Mouse (Mus musculus) neural tube, embryonic 12.5 days (tissue): ENCODE measurements around the gene Gpnmb. TPM values are rescaled to one million over a fixed set of nuclear protein-coding genes. Genes with fewer than 3 reads are reported as not detected.

Experiments used
- ATAC-seq: fragments of 200-750 bp; cut with Nextera tagmentation; 2 replicates; pipeline ENCODE4 v1.8.0; 2017; ENCODE audit warnings: low read depth, mild to moderate bottlenecking, moderate TSS enrichment, moderate library complexity; ENCODE audit not compliant: low FRiP score
- H3K27ac ChIP-seq: fragments of 300-500 bp; sonication (generic); 2 replicates; pipeline ENCODE4 v1.5.1; 2016
- H3K27me3 ChIP-seq: fragments of 300-500 bp; sonication (generic); replicated peaks from 2 replicates; pipeline ENCODE4 v1.6.1; 2016; ENCODE audit warnings: mild to moderate bottlenecking
- H3K36me3 ChIP-seq: fragments of 300-500 bp; sonication (generic); 2 replicates; pipeline ENCODE4 v1.6.1; 2016; ENCODE audit warnings: mild to moderate bottlenecking
- H3K4me1 ChIP-seq: fragments of 300-500 bp; sonication (generic); 2 replicates; pipeline ENCODE4 v1.6.1; 2016
- H3K4me2 ChIP-seq: fragments of 300-500 bp; sonication (generic); replicated peaks from 2 replicates; pipeline ENCODE4 v1.6.1; 2016; ENCODE audit warnings: mild to moderate bottlenecking
- H3K4me3 ChIP-seq: fragments of 300-500 bp; sonication (generic); 2 replicates; pipeline ENCODE4 v1.5.1; 2016
- H3K9ac ChIP-seq: fragments of 300-500 bp; sonication (generic); 2 replicates; pipeline ENCODE4 v1.6.1; 2016; ENCODE audit warnings: mild to moderate bottlenecking
- H3K9me3 ChIP-seq: fragments of 300-500 bp; sonication (generic); 2 replicates; pipeline ENCODE4 v1.6.1; 2016; ENCODE audit warnings: mild to moderate bottlenecking
- WGBS: fragments of 180-500 bp; shearing (Covaris S2); methylation state at CpG from one replicate; pipeline ENCODE4 v1.1.7; 2016; 5-methylcytosine and 5-hydroxymethylcytosine counted together
- polyA plus RNA-seq: library from polyadenylated mRNA; unstranded; fragments of >200 nt; fragmentation: Nextera tagmentation; extraction: Ambion mirVana; gene quantifications from 2 replicates; pipeline ENCODE4 v1.2.1, GENCODE M21; 2016

Gene Gpnmb
- polyA plus RNA-seq, 1 experiment from 2014 or later = 0.95 TPM

GRCm38 (mm10) chr6:49113895-49114294 lies 77.5 kb downstream of the Gpnmb start:
- WGBS = 48% methylated on average over 7 of the region's 7 CpGs
- Histone ChIP-seq H3K4me3 (no peak overlapping the region), H3K9me3 (no peaks in the 10 kb centered on the region), H3K36me3 (peaks cover 24% of the 10 kb centered on the region), H3K4me1 (no peaks in the 10 kb centered on the region), H3K4me2 (no peak overlapping the region), H3K27ac (no peak overlapping the region), H3K27me3 (no peaks in the 10 kb centered on the region), H3K9ac (no peak overlapping the region)
- no peak for ATAC-seq

- ATAC-seq = no peak
- WGBS = 79% methylated on average over 6 of the region's 6 CpGs
Measured at GRCm38 (mm10) chr6:49114457-49114856, 78.1 kb downstream of the Gpnmb start.

GRCm38 (mm10) chr6:49115550-49115949 lies 79.2 kb downstream of the Gpnmb start:
- H3K36me3 ChIP-seq = peaks cover 19% of the 10 kb centered on the region
- no peak for ATAC-seq
- 83% methylated on average over 5 of the region's 5 CpGs for WGBS
- no peak overlapping the region for H3K4me3 ChIP-seq
- no peak overlapping the region for H3K9ac ChIP-seq
- no peaks in the 10 kb centered on the region for H3K9me3 ChIP-seq
- no peaks in the 10 kb centered on the region for H3K27me3 ChIP-seq
- no peak overlapping the region for H3K4me2 ChIP-seq
- H3K4me1 ChIP-seq = no peaks in the 10 kb centered on the region
- H3K27ac ChIP-seq = no peak overlapping the region

More at GRCm38 (mm10) chr6:49114457-49114856, 78.1 kb downstream of the Gpnmb start:
- H3K27me3 ChIP-seq = no peaks in the 10 kb centered on the region
- no peaks in the 10 kb centered on the region for H3K9me3 ChIP-seq
- no peaks in the 10 kb centered on the region for H3K4me1 ChIP-seq
- peaks cover 19% of the 10 kb centered on the region for H3K36me3 ChIP-seq
- H3K9ac ChIP-seq = no peak overlapping the region
- H3K27ac ChIP-seq = no peak overlapping the region
- no peak overlapping the region for H3K4me2 ChIP-seq
- no peak overlapping the region for H3K4me3 ChIP-seq

- peaks cover 17% of the 10 kb centered on the region for H3K36me3 ChIP-seq
- no peaks in the 10 kb centered on the region for H3K27me3 ChIP-seq
- H3K27ac ChIP-seq = no peak overlapping the region
- no peaks in the 10 kb centered on the region for H3K9me3 ChIP-seq
- H3K4me1 ChIP-seq = no peaks in the 10 kb centered on the region
- no peak overlapping the region for H3K4me3 ChIP-seq
- no peak overlapping the region for H3K4me2 ChIP-seq
- no peak overlapping the region for H3K9ac ChIP-seq
- no peak for ATAC-seq
- 98% methylated on average over 8 of the region's 8 CpGs for WGBS
Measured at GRCm38 (mm10) chr6:49116241-49116640, 79.9 kb downstream of the Gpnmb start.

GRCm38 (mm10) chr6:49118446-49118845 lies 82.1 kb downstream of the Gpnmb start:
- ATAC-seq = no peak
- no peak overlapping the region for H3K9ac ChIP-seq
- WGBS = 85% methylated on average over 8 of the region's 8 CpGs
- no peaks in the 10 kb centered on the region for H3K9me3 ChIP-seq
- no peak overlapping the region for H3K4me2 ChIP-seq
- no peaks in the 10 kb centered on the region for H3K4me1 ChIP-seq
- peaks cover 23% of the 10 kb centered on the region for H3K36me3 ChIP-seq
- H3K4me3 ChIP-seq = no peak overlapping the region
- no peaks in the 10 kb centered on the region for H3K27me3 ChIP-seq
- H3K27ac ChIP-seq = no peak overlapping the region

GRCm38 (mm10) chr6:49119462-49120135 lies 83.3 kb downstream of the Gpnmb start:
- Histone ChIP-seq H3K27me3 (no peaks in the 10 kb centered on the region), H3K4me2 (no peak overlapping the region), H3K4me3 (no peak overlapping the region), H3K27ac (no peak overlapping the region), H3K4me1 (no peaks in the 10 kb centered on the region), H3K9me3 (no peaks in the 10 kb centered on the region), H3K36me3 (peaks cover 21% of the 10 kb centered on the region), H3K9ac (no peak overlapping the region)
- WGBS = 92% methylated on average over 1 of the region's 1 CpGs
- no peak for ATAC-seq

GRCm38 (mm10) chr6:49120370-49120769 lies 84.0 kb downstream of the Gpnmb start:
- no peaks in the 10 kb centered on the region for H3K27me3 ChIP-seq
- no peaks in the 10 kb centered on the region for H3K4me1 ChIP-seq
- H3K9me3 ChIP-seq = no peaks in the 10 kb centered on the region
- 94% methylated on average over 3 of the region's 3 CpGs for WGBS
- no peak overlapping the region for H3K4me2 ChIP-seq
- H3K27ac ChIP-seq = no peak overlapping the region
- ATAC-seq = no peak
- no peak overlapping the region for H3K9ac ChIP-seq
- no peak overlapping the region for H3K4me3 ChIP-seq
- peaks cover 23% of the 10 kb centered on the region for H3K36me3 ChIP-seq

Other genes with a start within 250 kb of the Gpnmb start
- gene Tmem176a, start 195.6 kb upstream of the Gpnmb start, polyA plus RNA-seq = 19.3 and 21.2 TPM in 2 replicates
- 72.6 and 82.3 TPM in 2 replicates for gene Tmem176b, start 195.1 kb upstream of the Gpnmb start, polyA plus RNA-seq
- 0.19 TPM in 1 of 2 replicates, not detected in the other for gene Aoc1, start 163.7 kb upstream of the Gpnmb start, polyA plus RNA-seq
- not detected in 2 replicates for gene 1600015I10Rik, start 106.7 kb upstream of the Gpnmb start, polyA plus RNA-seq
- gene Doxl2, start 61.6 kb upstream of the Gpnmb start, polyA plus RNA-seq = not detected in 2 replicates
- gene Svs1, start 49.7 kb upstream of the Gpnmb start, polyA plus RNA-seq = not detected in 2 replicates
- 64.3 and 64.7 TPM in 2 replicates for gene Malsu1, start 37.2 kb downstream of the Gpnmb start, polyA plus RNA-seq
- 94.0 and 95.9 TPM in 2 replicates for gene Igf2bp3, start 178.4 kb downstream of the Gpnmb start, polyA plus RNA-seq
- gene Tra2a, start 227.5 kb downstream of the Gpnmb start, polyA plus RNA-seq = 152 and 166 TPM in 2 replicates